Mouse (Mus musculus) megakaryocyte, embryonic 14.5 days (primary cell): ENCODE measurements around the gene Timm9.

Experiments used
- FLI1 ChIP-seq: IDR thresholded peaks from 2 replicates; pipeline ENCODE4 v1.6.1; 2012; ENCODE audit warnings: low read length, inconsistent platforms, mixed read lengths
- GATA1 ChIP-seq: IDR thresholded peaks from 3 replicates; pipeline ENCODE4 v1.6.1; 2012; ENCODE audit warnings: mixed read lengths, low read length, inconsistent platforms, borderline replicate concordance

GRCm38 (mm10) chr12:71157974-71158373 lies 21.5 kb upstream of the Timm9 start:
- TF ChIP-seq FLI1 (no peak), GATA1 (no peak)
